18 mouse cellular contexts compared by ENCODE assay signal in the genomic region with DNA sequence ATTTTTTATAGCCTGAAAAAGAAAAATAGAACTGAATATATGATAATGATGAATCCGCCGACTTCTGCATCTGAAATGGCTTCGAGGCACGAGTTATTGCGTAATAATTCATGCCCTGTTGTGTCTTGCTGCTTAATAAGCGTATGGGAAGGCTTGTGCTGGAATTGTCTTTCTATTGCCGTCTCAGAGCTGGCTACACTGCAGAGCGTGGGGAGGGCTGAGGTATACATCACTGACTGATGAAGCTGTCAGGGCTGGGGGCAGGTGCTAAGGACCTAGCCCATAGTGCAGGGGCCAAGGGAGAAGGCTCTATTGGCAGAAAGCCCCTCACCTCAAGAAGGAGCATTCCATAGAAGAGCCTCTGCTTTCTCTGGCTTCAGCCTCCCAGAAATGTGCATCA.
DNase-seq lines count a peak whose midpoint lies in the region; ATAC-seq and TF ChIP-seq lines count a peak whose summit lies in the region.
"Had no signal": no experiment of that assay in that cellular context is flagged by ENCODE, and none has a peak within 500 bp of the region (broad histone marks: within the 10 kb centered on the region; RNA-seq: fewer than 3 reads in every experiment).

No protein-coding gene starts in this region.

- no peak for TF ChIP-seq POLR2A in cortical plate, adult 2 months (IDR thresholded peaks at IDR 0.05; ENCODE audit: extremely low read depth, insufficient read depth, low read length)

- 0 out of 2 replicates have a peak, but pooled peaks have one; percentile 27 for ATAC-seq in hindbrain, embryonic 12.5 days (ENCODE audit: low FRiP score)
- ATAC-seq in hindbrain, embryonic 11.5 days (ENCODE audit: low FRiP score), result no peak
- no peak for ATAC-seq in midbrain, postnatal 0 days (ENCODE audit: low FRiP score)
- ATAC-seq: intestine, embryonic 16.5 days had no signal

- whole genome bisulfite sequencing in hindbrain, embryonic 12.5 days, result 68% methylated on average over 8 of the region's 8 CpGs
- 85% methylated on average over 8 of the region's 8 CpGs for WGBS in hindbrain, embryonic 11.5 days
- WGBS in midbrain, postnatal 0 days, result 38% methylated on average over 8 of the region's 8 CpGs

- no peaks in the 10 kb centered on the region for H3K36me3 ChIP-seq in hindbrain, embryonic 12.5 days
- H3K36me3 ChIP-seq in hindbrain, embryonic 11.5 days (ENCODE audit: control insufficient read depth, insufficient read depth, low read length), result no peaks in the 10 kb centered on the region
- H3K36me3 ChIP-seq in C2C12 (ENCODE audit: control insufficient read depth, insufficient read depth), result no peaks in the 10 kb centered on the region
- 0 out of 2 replicates have a peak, but pooled peaks cover under 1% of the 10 kb centered on the region for H3K36me3 ChIP-seq in midbrain, postnatal 0 days (ENCODE audit: insufficient read depth, low read length)
- H3K36me3 ChIP-seq: kidney, embryonic 15.5 days; limb, embryonic 15.5 days had no signal

- H3ac ChIP-seq in C2C12 (ENCODE audit: control insufficient read depth, insufficient read length, low read depth), result no peak overlapping the region

- H3K4me2 ChIP-seq in hindbrain, embryonic 12.5 days (replicated peaks), result no peak overlapping the region
- H3K4me2 ChIP-seq in hindbrain, embryonic 11.5 days (replicated peaks; ENCODE audit: low read depth, low read length), result no peak overlapping the region
- no peak overlapping the region for H3K4me2 ChIP-seq in midbrain, postnatal 0 days (ENCODE audit: low read depth, low read length, poor library complexity, severe bottlenecking)
- H3K4me2 ChIP-seq: kidney, embryonic 15.5 days; limb, embryonic 15.5 days had no signal

- H3K9ac ChIP-seq in hindbrain, embryonic 12.5 days, result no peak overlapping the region
- no peak overlapping the region for H3K9ac ChIP-seq in hindbrain, embryonic 11.5 days (ENCODE audit: low read depth, low read length)
- H3K9ac ChIP-seq in midbrain, postnatal 0 days (replicated peaks; ENCODE audit: low read length, poor library complexity, severe bottlenecking), result no peak overlapping the region
- H3K9ac ChIP-seq: kidney, embryonic 15.5 days; limb, embryonic 15.5 days had no signal

- H3K79me3 ChIP-seq in C2C12 (ENCODE audit: low read depth), result no peaks in the 10 kb centered on the region

- peak overlapping the region; percentile 77 for H3K27ac ChIP-seq in hindbrain, embryonic 12.5 days
- H3K27ac ChIP-seq in hindbrain, embryonic 11.5 days (ENCODE audit: low read depth, low read length), result no peak overlapping the region
- H3K27ac ChIP-seq in cortical plate, adult 2 months (ENCODE audit: insufficient read depth, low read length), result peak overlapping the region; percentile 76
- H3K27ac ChIP-seq in midbrain, postnatal 0 days (ENCODE audit: low read depth, low read length), result peak overlapping the region; percentile 58
- H3K27ac ChIP-seq: kidney, embryonic 15.5 days; limb, embryonic 15.5 days had no signal

- TF ChIP-seq CTCF in C2C12 (IDR thresholded peaks at IDR 0.05; ENCODE audit: control insufficient read depth, insufficient read depth, insufficient read length), result no peak
- TF ChIP-seq CTCF in cortical plate, adult 2 months (IDR thresholded peaks at IDR 0.05; ENCODE audit: extremely low read depth, insufficient read depth, low read length), result no peak
- no peak for TF ChIP-seq CTCF in midbrain, postnatal 0 days (IDR thresholded peaks at IDR 0.05)

- no peaks in the 10 kb centered on the region for H3K79me2 ChIP-seq in C2C12 (ENCODE audit: control insufficient read depth, insufficient read depth)

- H3K27me3 ChIP-seq in hindbrain, embryonic 12.5 days, result no peaks in the 10 kb centered on the region
- H3K27me3 ChIP-seq in hindbrain, embryonic 11.5 days (ENCODE audit: control insufficient read depth, insufficient read depth, low read length), result no peaks in the 10 kb centered on the region
- H3K27me3 ChIP-seq in C2C12 (ENCODE audit: control insufficient read depth, insufficient read depth, insufficient read length), result no peaks in the 10 kb centered on the region
- H3K27me3 ChIP-seq in midbrain, postnatal 0 days (ENCODE audit: insufficient read depth, low read length), result no peaks in the 10 kb centered on the region
- H3K27me3 ChIP-seq: kidney, embryonic 15.5 days; limb, embryonic 15.5 days had no signal

- no peaks in the 10 kb centered on the region for H3K9me3 ChIP-seq in hindbrain, embryonic 12.5 days (replicated peaks)
- H3K9me3 ChIP-seq in hindbrain, embryonic 11.5 days (ENCODE audit: control insufficient read depth, low read length), result no peaks in the 10 kb centered on the region
- H3K9me3 ChIP-seq in midbrain, postnatal 0 days (ENCODE audit: low read length), result no peaks in the 10 kb centered on the region
- H3K9me3 ChIP-seq: kidney, embryonic 15.5 days; limb, embryonic 15.5 days had no signal

- peaks cover 20% of the 10 kb centered on the region for H3K4me1 ChIP-seq in hindbrain, embryonic 12.5 days
- H3K4me1 ChIP-seq in hindbrain, embryonic 11.5 days (replicated peaks; ENCODE audit: control insufficient read depth, insufficient read depth, low read length), result no peaks in the 10 kb centered on the region
- H3K4me1 ChIP-seq in cortical plate, adult 2 months (ENCODE audit: control insufficient read depth, insufficient read depth, low read length), result peaks cover 28% of the 10 kb centered on the region
- H3K4me1 ChIP-seq in midbrain, postnatal 0 days (ENCODE audit: insufficient read depth, low read length), result peaks cover 7% of the 10 kb centered on the region; the same call in 1 of the 2 replicates
- H3K4me1 ChIP-seq: limb, embryonic 15.5 days had no signal

- DNase-seq in hindbrain, embryonic 11.5 days (ENCODE audit: low spot score), result no peak
- DNase-seq in midbrain, postnatal 0 days (ENCODE audit: low spot score), result no peak
- DNase-seq in ovary, postnatal 36 days (ENCODE audit: low spot score), result no peak
- DNase-seq in kidney, adult 8-10 months, result no peak
- DNase-seq: B cell, adult 2 months; cerebellum, adult 8-10 months; heart, adult 18-20 months; heart, postnatal 4 days; layer of hippocampus, postnatal 36 days; lung, postnatal 10 days; right cerebral cortex, postnatal 4 days; thymus, adult 2 months had no signal

- no peak overlapping the region for H3K4me3 ChIP-seq in hindbrain, embryonic 12.5 days
- no peak overlapping the region for H3K4me3 ChIP-seq in hindbrain, embryonic 11.5 days (ENCODE audit: low read depth, low read length)
- no peak overlapping the region for H3K4me3 ChIP-seq in C2C12 (ENCODE audit: insufficient read depth, poor library complexity, severe bottlenecking)
- no peak overlapping the region for H3K4me3 ChIP-seq in cortical plate, adult 2 months (ENCODE audit: insufficient read depth, low read length)
- H3K4me3 ChIP-seq in midbrain, postnatal 0 days (ENCODE audit: low read depth, low read length), result no peak overlapping the region
- H3K4me3 ChIP-seq: kidney, embryonic 15.5 days; limb, embryonic 15.5 days had no signal

TF ChIP-seq in C2C12, 6 proteins besides CTCF, POLR2A, EP300 and RAD21:
- TF ChIP-seq CEBPB (IDR thresholded peaks at IDR 0.05; ENCODE audit: low read depth) (peak; percentile 47), MYOG (IDR thresholded peaks at IDR 0.05; ENCODE audit: control insufficient read depth, extremely low read depth, insufficient read length) (no peak)
